Mouse (Mus musculus): ENCODE results near the gene Spen. TPM values are rescaled to one million over a fixed set of nuclear protein-coding genes. Genes with fewer than 3 reads are reported as not detected.
A peak's percentile ranks its signal among the peaks of the same experiment; 100 is the strongest.
"Not testable (repeated sequence)": the region's sequence is repeated elsewhere in the genome, so short reads cannot be mapped to it uniquely, and the experiment has no call there.

Gene Spen
- total and polyA plus RNA-seq, 3 experiments = 10.7 to 28.9 (median 28.0) TPM

- no peak for TF ChIP-seq CTCF (IDR thresholded peaks at IDR 0.05)
- TF ChIP-seq POLR2A (IDR thresholded peaks at IDR 0.05; ENCODE audit: insufficient read depth, low read depth, low read length) = peak; percentile 68
- TF ChIP-seq EP300 (IDR thresholded peaks at IDR 0.05; ENCODE audit: insufficient read depth, low read depth, low read length) = peak; percentile 78
- Histone ChIP-seq H3K27me3 (ENCODE audit: control insufficient read depth, insufficient read depth, low read length) (no peaks in the 10 kb centered on the region), H3K9ac (ENCODE audit: low read depth, low read length) (peak overlapping the region; percentile 66), H3K36me3 (ENCODE audit: control insufficient read depth, insufficient read depth, low read length) (no peaks in the 10 kb centered on the region), H3K27ac (peak overlapping the region; percentile 99), H3K4me3 (peak overlapping the region; percentile 60), H3K79me2 (replicated peaks; ENCODE audit: control insufficient read depth, insufficient read depth, low read length) (no peaks in the 10 kb centered on the region), H3K4me1 (ENCODE audit: control insufficient read depth, insufficient read depth, low read length) (peaks cover 11% of the 10 kb centered on the region)
- WGBS = under 1% methylated on average over 30 of the region's 30 CpGs
- intact Hi-C loops (cut with DNase I) = loop anchor here (1.0 to 5.0 kb wide), 4 partner anchors 15 to 128 kb away; partner anchors contain the start of gene Spen
- peak; percentile 83 to 86 for DNase-seq
Observed at GRCm38 (mm10) chr4:141559131-141559897, 20.9 kb upstream of the Spen start.

GRCm38 (mm10) chr4:141558658-141559057, 20.3 kb upstream of the Spen start:
- peak overlapping the region; percentile 99 for H3K27ac ChIP-seq
- H3K4me3 ChIP-seq = peak overlapping the region; percentile 60
- H3K79me2 ChIP-seq (replicated peaks; ENCODE audit: control insufficient read depth, insufficient read depth, low read length) = no peaks in the 10 kb centered on the region
- peaks cover 11% of the 10 kb centered on the region for H3K4me1 ChIP-seq (ENCODE audit: control insufficient read depth, insufficient read depth, low read length)
- H3K27me3 ChIP-seq (ENCODE audit: control insufficient read depth, insufficient read depth, low read length) = no peaks in the 10 kb centered on the region
- peak overlapping the region; percentile 9 for H3K9ac ChIP-seq (ENCODE audit: low read depth, low read length)
- H3K36me3 ChIP-seq (ENCODE audit: control insufficient read depth, insufficient read depth, low read length) = no peaks in the 10 kb centered on the region
- peak in 1 of 2 experiments; percentile 38 for DNase-seq
- 16% methylated on average over 16 of the region's 16 CpGs for WGBS
- no peak for TF ChIP-seq POLR2A (IDR thresholded peaks at IDR 0.05; ENCODE audit: insufficient read depth, low read depth, low read length)
- no peak for TF ChIP-seq EP300 (IDR thresholded peaks at IDR 0.05; ENCODE audit: insufficient read depth, low read depth, low read length)
- no peak for TF ChIP-seq CTCF (IDR thresholded peaks at IDR 0.05)
- intact Hi-C loops (cut with DNase I) = loop anchor here (1.0 to 5.0 kb wide), 4 partner anchors 16 to 127 kb away; partner anchors contain the start of gene Spen

- H3K4me3 ChIP-seq; H3K9ac ChIP-seq (ENCODE audit: low read depth, low read length); H3K27me3 ChIP-seq (ENCODE audit: control insufficient read depth, insufficient read depth, low read length); H3K27ac ChIP-seq; DNase-seq; H3K79me2 ChIP-seq (replicated peaks; ENCODE audit: control insufficient read depth, insufficient read depth, low read length); H3K4me1 ChIP-seq (ENCODE audit: control insufficient read depth, insufficient read depth, low read length); H3K36me3 ChIP-seq (ENCODE audit: control insufficient read depth, insufficient read depth, low read length): not testable (repeated sequence)
- WGBS = 94% methylated on average over 6 of the region's 6 CpGs
- intact Hi-C loops (cut with DNase I) = loop anchor here (5.0 kb wide), 1 partner anchor 49 kb away; no protein-coding TSS in a partner anchor
Observed at GRCm38 (mm10) chr4:141556163-141556562, 17.8 kb upstream of the Spen start.

GRCm38 (mm10) chr4:141554255-141554865, 16.0 kb upstream of the Spen start:
- H3K36me3 ChIP-seq (ENCODE audit: control insufficient read depth, insufficient read depth, low read length); H3K9ac ChIP-seq (ENCODE audit: low read depth, low read length); DNase-seq; H3K79me2 ChIP-seq (replicated peaks; ENCODE audit: control insufficient read depth, insufficient read depth, low read length); H3K27me3 ChIP-seq (ENCODE audit: control insufficient read depth, insufficient read depth, low read length); H3K4me3 ChIP-seq; H3K4me1 ChIP-seq (ENCODE audit: control insufficient read depth, insufficient read depth, low read length); H3K27ac ChIP-seq; intact Hi-C loops (cut with DNase I): not testable (repeated sequence)
- 93% methylated on average over 8 of the region's 9 CpGs for WGBS

GRCm38 (mm10) chr4:141552484-141552883, 14.1 kb upstream of the Spen start:
- Histone ChIP-seq H3K27me3 (ENCODE audit: control insufficient read depth, insufficient read depth, low read length) (no peaks in the 10 kb centered on the region), H3K36me3 (ENCODE audit: control insufficient read depth, insufficient read depth, low read length) (no peaks in the 10 kb centered on the region; the same call in 1 of the 2 replicates), H3K9ac (ENCODE audit: low read depth, low read length) (no peak overlapping the region), H3K79me2 (replicated peaks; ENCODE audit: control insufficient read depth, insufficient read depth, low read length) (0 out of 2 replicates have a peak, but pooled peaks cover 1% of the 10 kb centered on the region), H3K4me1 (ENCODE audit: control insufficient read depth, insufficient read depth, low read length) (no peaks in the 10 kb centered on the region; the same call in 1 of the 2 replicates), H3K27ac (no peak overlapping the region), H3K4me3 (no peak overlapping the region)
- WGBS = 24% methylated on average over 2 of the region's 2 CpGs
- intact Hi-C loops (cut with DNase I) = no loop called here
- no peak for DNase-seq
- no peak for TF ChIP-seq EP300 (IDR thresholded peaks at IDR 0.05; ENCODE audit: insufficient read depth, low read depth, low read length)
- no peak for TF ChIP-seq CTCF (IDR thresholded peaks at IDR 0.05)
- TF ChIP-seq POLR2A (IDR thresholded peaks at IDR 0.05; ENCODE audit: insufficient read depth, low read depth, low read length) = no peak

- peak overlapping the region; percentile 99 for H3K27ac ChIP-seq
- no peaks in the 10 kb centered on the region; the same call in 1 of the 2 replicates for H3K4me1 ChIP-seq (ENCODE audit: control insufficient read depth, insufficient read depth, low read length)
- H3K27me3 ChIP-seq (ENCODE audit: control insufficient read depth, insufficient read depth, low read length) = no peaks in the 10 kb centered on the region
- intact Hi-C loops (cut with DNase I) = no loop called here
- TF ChIP-seq POLR2A (IDR thresholded peaks at IDR 0.05; ENCODE audit: insufficient read depth, low read depth, low read length) (no peak), CTCF (IDR thresholded peaks at IDR 0.05) (no peak), EP300 (IDR thresholded peaks at IDR 0.05; ENCODE audit: insufficient read depth, low read depth, low read length) (no peak)
- H3K4me3 ChIP-seq = peak overlapping the region; percentile 88
- no peak for DNase-seq
- H3K36me3 ChIP-seq (ENCODE audit: control insufficient read depth, insufficient read depth, low read length) = peaks cover 2% of the 10 kb centered on the region
- H3K9ac ChIP-seq (ENCODE audit: low read depth, low read length) = no peak overlapping the region
- 10% methylated on average over 9 of the region's 9 CpGs for WGBS
- 0 out of 2 replicates have a peak, but pooled peaks cover 1% of the 10 kb centered on the region for H3K79me2 ChIP-seq (replicated peaks; ENCODE audit: control insufficient read depth, insufficient read depth, low read length)
Observed at GRCm38 (mm10) chr4:141547299-141547698, 8.9 kb upstream of the Spen start.

All from heart, adult 2 months (tissue).